In genomic region chr5:23224759-23225536, GRCm38 (mm10) we compare ENCODE assay signal across 8 mouse cellular contexts.
A peak's percentile ranks its signal among the peaks of the same experiment; 100 is the strongest.
DNase-seq lines count a peak whose midpoint lies in the region; ATAC-seq lines count a peak whose summit lies in the region.

No protein-coding gene starts in this region.

- peak overlapping the region; percentile 27 for H3K4me3 ChIP-seq in intestine, embryonic 14.5 days (ENCODE audit: low read depth, low read length)
- H3K4me3 ChIP-seq in neural tube, embryonic 11.5 days (ENCODE audit: low read depth, low read length): no peak overlapping the region

- H3K9ac ChIP-seq in intestine, embryonic 14.5 days (ENCODE audit: low read length): peak overlapping the region; percentile 35
- H3K9ac ChIP-seq in neural tube, embryonic 11.5 days (ENCODE audit: low read length): peak overlapping the region; percentile 50

- H3K9me3 ChIP-seq in intestine, embryonic 14.5 days (ENCODE audit: control insufficient read depth, low read length): no peaks in the 10 kb centered on the region
- H3K9me3 ChIP-seq in neural tube, embryonic 11.5 days (ENCODE audit: control insufficient read depth, low read length): no peaks in the 10 kb centered on the region

- peak overlapping the region; percentile 52 for H3K4me2 ChIP-seq in intestine, embryonic 14.5 days (ENCODE audit: low read length)
- H3K4me2 ChIP-seq in neural tube, embryonic 11.5 days (ENCODE audit: low read depth): peak overlapping the region; percentile 45

- peak; percentile 62 for DNase-seq in 3134 (ENCODE audit: extremely low read depth, insufficient read length, low spot score)
- DNase-seq in Muller cell, postnatal 12 days (ENCODE audit: inconsistent ontology term): peak; percentile 74
- DNase-seq in cerebellum, postnatal 10 days: peak; percentile 88 to 92
- peak; percentile 57 for DNase-seq in gastrocnemius, postnatal 10 days
- DNase-seq in intestine, embryonic 14.5 days (ENCODE audit: low spot score): peak; percentile 78
- DNase-seq in liver: peak; percentile 11
- peak; percentile 75 for DNase-seq in neural tube, embryonic 11.5 days (ENCODE audit: low spot score)
- DNase-seq in thymus, postnatal 4 days: peak; percentile 42

- ATAC-seq in intestine, embryonic 14.5 days (replicated peaks; ENCODE audit: low FRiP score, low TSS enrichment, low read depth): peak; percentile 84; the same call in 1 of the 2 replicates
- ATAC-seq in neural tube, embryonic 11.5 days (ENCODE audit: insufficient read depth, low FRiP score, low TSS enrichment): peak; percentile 76

- 19% methylated on average over 14 of the region's 14 CpGs for WGBS in intestine, embryonic 14.5 days
- WGBS in neural tube, embryonic 11.5 days: 26% methylated on average over 14 of the region's 14 CpGs

- H3K27ac ChIP-seq in intestine, embryonic 14.5 days (ENCODE audit: low read depth): no peak overlapping the region
- H3K27ac ChIP-seq in neural tube, embryonic 11.5 days (ENCODE audit: low read depth, low read length): no peak overlapping the region

- H3K4me1 ChIP-seq in intestine, embryonic 14.5 days (replicated peaks; ENCODE audit: control insufficient read depth, insufficient read depth, low read length): no peaks in the 10 kb centered on the region
- H3K4me1 ChIP-seq in neural tube, embryonic 11.5 days (ENCODE audit: control insufficient read depth, insufficient read depth, low read length): no peaks in the 10 kb centered on the region

- no peaks in the 10 kb centered on the region for H3K27me3 ChIP-seq in intestine, embryonic 14.5 days (replicated peaks; ENCODE audit: control insufficient read depth, insufficient read depth, low read length)
- no peaks in the 10 kb centered on the region for H3K27me3 ChIP-seq in neural tube, embryonic 11.5 days (ENCODE audit: control insufficient read depth, insufficient read depth, low read length)

- H3K36me3 ChIP-seq in intestine, embryonic 14.5 days (ENCODE audit: control insufficient read depth, insufficient read depth, low read length): no peaks in the 10 kb centered on the region
- no peaks in the 10 kb centered on the region for H3K36me3 ChIP-seq in neural tube, embryonic 11.5 days (ENCODE audit: control insufficient read depth, insufficient read depth, low read length)

Comparison
In these comparisons a context has a peak if more than half of its experiments do, and no peak if none do; other contexts are left out.
1. DNase-seq: peak in every context shown above with its lines; median percentile 90 in cerebellum, postnatal 10 days; 78 in intestine, embryonic 14.5 days; 75 in neural tube, embryonic 11.5 days; 74 in Muller cell, postnatal 12 days; 62 in 3134; 57 in gastrocnemius, postnatal 10 days; 42 in thymus, postnatal 4 days; 11 in liver.